Mouse (Mus musculus) ES-E14 (cell line): ENCODE measurements around the gene Stim2.

Experiments
- HCFC1 ChIP-seq: IDR thresholded peaks from 2 replicates; pipeline ENCODE4 v1.6.1; 2012; ENCODE audit warnings: low read length, inconsistent platforms, borderline replicate concordance; ENCODE audit not compliant: insufficient read depth
- MAFK ChIP-seq: IDR thresholded peaks from 2 replicates; pipeline ENCODE4 v1.6.1; 2014; ENCODE audit warnings: mild to moderate bottlenecking, low read depth, low read length, inconsistent platforms; ENCODE audit not compliant: insufficient read depth
- ZC3H11A ChIP-seq: IDR thresholded peaks from 2 replicates; pipeline ENCODE4 v1.6.1; 2012; ENCODE audit warnings: low read depth, mild to moderate bottlenecking, inconsistent platforms, low read length, borderline replicate concordance
- ZNF384 ChIP-seq: IDR thresholded peaks from 2 replicates; pipeline ENCODE4 v1.6.1; 2012; ENCODE audit warnings: low read depth, low read length, inconsistent platforms

DNA sequence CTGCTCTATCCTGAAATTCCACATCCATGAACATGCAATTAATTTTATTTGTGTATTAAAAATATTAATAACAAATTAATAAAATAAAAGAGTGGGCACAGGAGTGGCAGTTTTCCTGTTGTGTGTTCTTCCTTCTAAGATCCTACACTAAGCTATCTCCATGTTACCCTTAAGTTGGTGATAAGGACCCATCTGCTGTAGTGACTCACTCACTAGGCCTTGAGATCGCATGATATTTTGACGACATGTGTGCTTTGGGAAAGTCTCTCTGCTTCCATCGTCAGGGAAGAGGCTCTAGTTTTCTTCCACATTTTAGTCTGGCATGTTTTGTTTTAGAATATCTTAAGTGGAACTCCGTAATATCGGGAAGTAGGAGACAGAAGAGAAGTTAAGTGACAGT, 73.0 kb downstream of the Stim2 start:
- TF ChIP-seq ZC3H11A = no peak
- TF ChIP-seq ZNF384 = no peak
- no peak for TF ChIP-seq MAFK
- no peak for TF ChIP-seq HCFC1
